Mouse (Mus musculus): ENCODE data around the gene Amotl2. TPM values are rescaled to one million over a fixed set of nuclear protein-coding genes. Genes with fewer than 3 reads are reported as not detected.

Amotl2 gene
- polyA plus RNA-seq, 2 experiments: 52.7 to 58.9 TPM

- Histone ChIP-seq H3K36me3 (ENCODE audit: control insufficient read depth, insufficient read depth, low read length) (no peaks in the 10 kb centered on the region), H3K9ac (ENCODE audit: low read depth, low read length, severe bottlenecking) (no peak overlapping the region), H3K4me1 (ENCODE audit: control insufficient read depth, insufficient read depth, low read length) (no peaks in the 10 kb centered on the region), H3K4me2 (replicated peaks; ENCODE audit: low read depth, low read length, severe bottlenecking) (no peak overlapping the region), H3K9me3 (ENCODE audit: control insufficient read depth, low read length) (no peaks in the 10 kb centered on the region), H3K27ac (replicated peaks; ENCODE audit: low read depth, low read length) (peak overlapping the region; percentile 59), H3K27me3 (ENCODE audit: control insufficient read depth, insufficient read depth, low read length) (no peaks in the 10 kb centered on the region), H3K4me3 (replicated peaks; ENCODE audit: low read length) (no peak overlapping the region)
- ATAC-seq (ENCODE audit: low FRiP score, low read depth) (peak; percentile 89), DNase-seq (ENCODE audit: low spot score) (peak; percentile 75)
- no peak for TF ChIP-seq POLR2A (IDR thresholded peaks at IDR 0.05; ENCODE audit: borderline replicate concordance, extremely low read depth, insufficient read depth, insufficient read length)
- 29% methylated on average over 7 of the region's 7 CpGs for WGBS
Observed at GRCm38 (mm10) chr9:102681470-102681869, 35.0 kb upstream of the Amotl2 start.

- Histone ChIP-seq H3K9me3 (ENCODE audit: control insufficient read depth, low read length) (no peaks in the 10 kb centered on the region), H3K9ac (ENCODE audit: low read depth, low read length, severe bottlenecking) (no peak overlapping the region), H3K36me3 (ENCODE audit: control insufficient read depth, insufficient read depth, low read length) (no peaks in the 10 kb centered on the region), H3K4me3 (replicated peaks; ENCODE audit: low read length) (no peak overlapping the region), H3K4me2 (replicated peaks; ENCODE audit: low read depth, low read length, severe bottlenecking) (no peak overlapping the region), H3K4me1 (ENCODE audit: control insufficient read depth, insufficient read depth, low read length) (peaks cover 43% of the 10 kb centered on the region), H3K27ac (replicated peaks; ENCODE audit: low read depth, low read length) (no peak overlapping the region), H3K27me3 (ENCODE audit: control insufficient read depth, insufficient read depth, low read length) (no peaks in the 10 kb centered on the region)
- no peak for TF ChIP-seq POLR2A (IDR thresholded peaks at IDR 0.05; ENCODE audit: borderline replicate concordance, extremely low read depth, insufficient read depth, insufficient read length)
- DNase-seq (ENCODE audit: low spot score): peak; percentile 77
- 18% methylated on average over 4 of the region's 4 CpGs for WGBS
- ATAC-seq (ENCODE audit: low FRiP score, low read depth): no peak
Observed at GRCm38 (mm10) chr9:102687943-102688342, 28.5 kb upstream of the Amotl2 start.

GRCm38 (mm10) chr9:102689406-102689939 is 27.0 kb upstream of the Amotl2 start:
- DNase-seq (ENCODE audit: low spot score): no peak
- Histone ChIP-seq H3K27me3 (ENCODE audit: control insufficient read depth, insufficient read depth, low read length) (no peaks in the 10 kb centered on the region), H3K9ac (ENCODE audit: low read depth, low read length, severe bottlenecking) (peak overlapping the region; percentile 61), H3K27ac (replicated peaks; ENCODE audit: low read depth, low read length) (peak overlapping the region; percentile 75), H3K4me1 (ENCODE audit: control insufficient read depth, insufficient read depth, low read length) (peaks cover 44% of the 10 kb centered on the region), H3K4me2 (replicated peaks; ENCODE audit: low read depth, low read length, severe bottlenecking) (peak overlapping the region; percentile 99), H3K36me3 (ENCODE audit: control insufficient read depth, insufficient read depth, low read length) (no peaks in the 10 kb centered on the region), H3K9me3 (ENCODE audit: control insufficient read depth, low read length) (no peaks in the 10 kb centered on the region), H3K4me3 (replicated peaks; ENCODE audit: low read length) (peak overlapping the region; percentile 51)
- TF ChIP-seq POLR2A (IDR thresholded peaks at IDR 0.05; ENCODE audit: borderline replicate concordance, extremely low read depth, insufficient read depth, insufficient read length): no peak
- WGBS: 3% methylated on average over 13 of the region's 13 CpGs
- no peak for ATAC-seq (ENCODE audit: low FRiP score, low read depth)

- peak overlapping the region; percentile 51 for H3K4me3 ChIP-seq (replicated peaks; ENCODE audit: low read length)
- H3K36me3 ChIP-seq (ENCODE audit: control insufficient read depth, insufficient read depth, low read length): no peaks in the 10 kb centered on the region
- no peaks in the 10 kb centered on the region for H3K27me3 ChIP-seq (ENCODE audit: control insufficient read depth, insufficient read depth, low read length)
- no peaks in the 10 kb centered on the region for H3K9me3 ChIP-seq (ENCODE audit: control insufficient read depth, low read length)
- TF ChIP-seq POLR2A (IDR thresholded peaks at IDR 0.05; ENCODE audit: borderline replicate concordance, extremely low read depth, insufficient read depth, insufficient read length): no peak
- peak overlapping the region; percentile 61 for H3K9ac ChIP-seq (ENCODE audit: low read depth, low read length, severe bottlenecking)
- peak; percentile 67 for DNase-seq (ENCODE audit: low spot score)
- under 1% methylated on average over 39 of the region's 44 CpGs for WGBS
- H3K4me1 ChIP-seq (ENCODE audit: control insufficient read depth, insufficient read depth, low read length): peaks cover 44% of the 10 kb centered on the region
- peak overlapping the region; percentile 75 for H3K27ac ChIP-seq (replicated peaks; ENCODE audit: low read depth, low read length)
- peak; percentile 77 for ATAC-seq (ENCODE audit: low FRiP score, low read depth)
- peak overlapping the region; percentile 99 for H3K4me2 ChIP-seq (replicated peaks; ENCODE audit: low read depth, low read length, severe bottlenecking)
Observed at GRCm38 (mm10) chr9:102689940-102690642, 26.4 kb upstream of the Amotl2 start.

- no peaks in the 10 kb centered on the region for H3K36me3 ChIP-seq (ENCODE audit: control insufficient read depth, insufficient read depth, low read length)
- 4% methylated on average over 15 of the region's 15 CpGs for WGBS
- peak overlapping the region; percentile 75 for H3K27ac ChIP-seq (replicated peaks; ENCODE audit: low read depth, low read length)
- DNase-seq (ENCODE audit: low spot score) (peak; percentile 17), ATAC-seq (ENCODE audit: low FRiP score, low read depth) (no peak)
- H3K4me1 ChIP-seq (ENCODE audit: control insufficient read depth, insufficient read depth, low read length): peaks cover 44% of the 10 kb centered on the region
- H3K4me2 ChIP-seq (replicated peaks; ENCODE audit: low read depth, low read length, severe bottlenecking): peak overlapping the region; percentile 99
- no peak for TF ChIP-seq POLR2A (IDR thresholded peaks at IDR 0.05; ENCODE audit: borderline replicate concordance, extremely low read depth, insufficient read depth, insufficient read length)
- no peaks in the 10 kb centered on the region for H3K9me3 ChIP-seq (ENCODE audit: control insufficient read depth, low read length)
- H3K27me3 ChIP-seq (ENCODE audit: control insufficient read depth, insufficient read depth, low read length): no peaks in the 10 kb centered on the region
- peak overlapping the region; percentile 51 for H3K4me3 ChIP-seq (replicated peaks; ENCODE audit: low read length)
- peak overlapping the region; percentile 61 for H3K9ac ChIP-seq (ENCODE audit: low read depth, low read length, severe bottlenecking)
Observed at GRCm38 (mm10) chr9:102690891-102691290, 25.6 kb upstream of the Amotl2 start.

Measured in limb, embryonic 14.5 days (tissue).